Mouse (Mus musculus) brain, embryonic 14.5 days (tissue): ENCODE measurements around the gene B4galnt4.

Source experiments
- CTCF ChIP-seq: fragments of 200-500 bp; IDR thresholded peaks from 2 replicates; pipeline ENCODE4 v1.5.1; 2012; ENCODE audit warnings: inconsistent platforms, mild to moderate bottlenecking, moderate library complexity, borderline replicate concordance; ENCODE audit not compliant: insufficient read depth, insufficient read length; ENCODE audit errors: extremely low read depth
- POLR2A ChIP-seq: fragments of 200-500 bp; IDR thresholded peaks from 2 replicates; pipeline ENCODE4 v1.6.1; 2012; ENCODE audit warnings: mild to moderate bottlenecking, inconsistent platforms, borderline replicate concordance; ENCODE audit not compliant: poor library complexity, insufficient read depth, insufficient read length, severe bottlenecking; ENCODE audit errors: extremely low read depth

DNA sequence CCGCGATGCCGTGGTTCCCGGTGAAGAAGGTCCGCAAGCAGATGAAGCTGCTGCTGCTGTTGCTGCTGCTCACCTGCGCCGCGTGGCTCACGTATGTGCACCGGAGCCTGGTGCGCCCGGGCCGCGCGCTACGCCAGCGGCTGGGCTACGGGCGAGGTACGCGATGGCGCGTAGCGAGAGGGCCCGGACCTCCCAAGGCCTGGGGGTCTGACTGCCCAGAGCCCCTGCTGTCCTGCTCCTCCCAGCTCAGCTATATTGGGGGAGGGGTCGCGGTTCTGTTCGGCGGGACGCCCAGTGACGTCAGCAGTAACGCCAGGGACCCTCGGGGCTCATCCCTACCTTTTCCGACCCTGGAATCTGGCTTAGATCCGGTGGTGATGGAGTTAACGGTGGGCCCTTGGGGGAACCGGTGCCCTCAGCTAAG lies 377 bp downstream of the B4galnt4 start:
- TF ChIP-seq CTCF (no peak), POLR2A (no peak)
